Mouse (Mus musculus) megakaryocyte, embryonic 14.5 days (primary cell): Measurements from ENCODE around the gene Ncoa7. TPM values are rescaled to one million over a fixed set of nuclear protein-coding genes. Genes with fewer than 3 reads are reported as not detected.
A peak's percentile ranks its signal among the peaks of the same experiment; 100 is the strongest.

ENCODE experiments used
- H3K27me3 ChIP-seq: replicated peaks from 2 replicates; pipeline ENCODE3; 2012; ENCODE audit warnings: inconsistent platforms
- H3K36me3 ChIP-seq: replicated peaks from 2 replicates; pipeline ENCODE3; 2012; ENCODE audit warnings: low read length, inconsistent platforms, mixed read lengths
- H3K4me1 ChIP-seq: 2 replicates; pipeline ENCODE4 v1.6.1; 2012; ENCODE audit warnings: inconsistent platforms
- H3K4me3 ChIP-seq: replicated peaks from 2 replicates; pipeline ENCODE3; 2012; ENCODE audit warnings: moderate library complexity, mild to moderate bottlenecking, inconsistent platforms
- H3K9me3 ChIP-seq: 2 replicates; pipeline ENCODE4 v1.6.1; 2012; ENCODE audit warnings: inconsistent platforms
- FLI1 ChIP-seq: IDR thresholded peaks from 2 replicates; pipeline ENCODE4 v1.6.1; 2012; ENCODE audit warnings: low read length, inconsistent platforms, mixed read lengths
- GATA1 ChIP-seq: IDR thresholded peaks from 3 replicates; pipeline ENCODE4 v1.6.1; 2012; ENCODE audit warnings: mixed read lengths, low read length, inconsistent platforms, borderline replicate concordance
- polyA plus RNA-seq: library from polyadenylated mRNA; stranded (reverse); fragments of >175 nt; gene quantifications from 2 replicates; pipeline ENCODE4 v1.2.3, GENCODE M21; 2012; ENCODE audit warnings: low replicate concordance; ENCODE audit not compliant: insufficient read depth

Ncoa7 gene
- polyA plus RNA-seq, 1 experiment = 2.1 TPM

GRCm38 (mm10) chr10:30609614-30610013, 193.5 kb downstream of the Ncoa7 start:
- Histone ChIP-seq H3K27me3 (no peaks in the 10 kb centered on the region), H3K9me3 (no peaks in the 10 kb centered on the region)
- TF ChIP-seq FLI1 (no peak), GATA1 (no peak)

GRCm38 (mm10) chr10:30608109-30608508, 195.0 kb downstream of the Ncoa7 start:
- no peak overlapping the region for H3K4me3 ChIP-seq
- TF ChIP-seq GATA1 (no peak), FLI1 (no peak)
- H3K36me3 ChIP-seq = peaks cover 47% of the 10 kb centered on the region
- H3K4me1 ChIP-seq = no peaks in the 10 kb centered on the region; the same call in 1 of the 2 replicates
- no peaks in the 10 kb centered on the region for H3K27me3 ChIP-seq
- H3K9me3 ChIP-seq = no peaks in the 10 kb centered on the region

More at GRCm38 (mm10) chr10:30609614-30610013, 193.5 kb downstream of the Ncoa7 start:
- Histone ChIP-seq H3K4me1 (no peaks in the 10 kb centered on the region; the same call in 1 of the 2 replicates), H3K4me3 (no peak overlapping the region), H3K36me3 (peaks cover 52% of the 10 kb centered on the region)

GRCm38 (mm10) chr10:30600542-30600966, 202.6 kb downstream of the Ncoa7 start, which contains the start of gene Trmt11:
Gene Trmt11, minus strand, starts transcription at chr10:30600749.
- peaks cover 36% of the 10 kb centered on the region for H3K4me1 ChIP-seq
- H3K4me3 ChIP-seq = peak within 1 kb of the TSS; percentile 97
- H3K9me3 ChIP-seq = no peaks in the 10 kb centered on the region
- TF ChIP-seq FLI1 = no peak; the same call in 1 of the 2 replicates
- no peak for TF ChIP-seq GATA1
- H3K36me3 ChIP-seq = peaks cover 29% of the 10 kb centered on the region
- H3K27me3 ChIP-seq = no peaks in the 10 kb centered on the region

GRCm38 (mm10) chr10:30600094-30600534, 203.0 kb downstream of the Ncoa7 start:
- H3K9me3 ChIP-seq = no peaks in the 10 kb centered on the region
- H3K4me3 ChIP-seq = peak overlapping the region; percentile 97
- no peak for TF ChIP-seq GATA1
- peaks cover 36% of the 10 kb centered on the region for H3K4me1 ChIP-seq
- no peaks in the 10 kb centered on the region for H3K27me3 ChIP-seq
- H3K36me3 ChIP-seq = peaks cover 29% of the 10 kb centered on the region

- Histone ChIP-seq H3K36me3 (peaks cover 68% of the 10 kb centered on the region), H3K9me3 (no peaks in the 10 kb centered on the region), H3K4me1 (peaks cover 13% of the 10 kb centered on the region), H3K4me3 (no peak overlapping the region), H3K27me3 (no peaks in the 10 kb centered on the region)
- TF ChIP-seq FLI1 = no peak
These were observed 216.1 kb downstream of the Ncoa7 start for GRCm38 (mm10) chr10:30587037-30587436.

GRCm38 (mm10) chr10:30585691-30586090, 217.4 kb downstream of the Ncoa7 start:
- Histone ChIP-seq H3K4me3 (no peak overlapping the region), H3K4me1 (peaks cover 13% of the 10 kb centered on the region), H3K27me3 (no peaks in the 10 kb centered on the region), H3K9me3 (no peaks in the 10 kb centered on the region), H3K36me3 (peaks cover 59% of the 10 kb centered on the region)
- TF ChIP-seq GATA1 (no peak), FLI1 (no peak)

Other genes starting within 250 kb of the Ncoa7 start
- gene Trmt11, start 202.6 kb downstream of the Ncoa7 start, polyA plus RNA-seq = 1.6 TPM in 1 of 2 replicates, not detected in the other
- gene Hint3, start 173.7 kb downstream of the Ncoa7 start, polyA plus RNA-seq = 5.7 and 21.5 TPM in 2 replicates
- gene Hey2, start 39.5 kb upstream of the Ncoa7 start, polyA plus RNA-seq = not detected in 2 replicates